Mouse (Mus musculus): ENCODE measurements at regions not wholly inside any gene's neighbourhood (a gene's known extent, or its start where the extent isn't known, plus 50 kb on each side); places are given as distances from the start of the nearest gene placed in this dataset.

- no peak for DNase-seq (ENCODE audit: extremely low spot score)
These were observed 212.2 kb upstream of the Ferd3l start for GRCm38 (mm10) chr12:33715997-33716396.

GRCm38 (mm10) chr12:33717053-33717452 is 211.2 kb upstream of the Ferd3l start:
- no peak for DNase-seq (ENCODE audit: extremely low spot score)

GRCm38 (mm10) chr12:33717601-33718260 is 210.5 kb upstream of the Ferd3l start:
- peak; percentile 63 for DNase-seq (ENCODE audit: extremely low spot score)

GRCm38 (mm10) chr12:33719063-33719462 is 209.2 kb upstream of the Ferd3l start:
- no peak for DNase-seq (ENCODE audit: extremely low spot score)

- no peak for DNase-seq (ENCODE audit: extremely low spot score)
These were observed 196.3 kb upstream of the Ferd3l start for GRCm38 (mm10) chr12:33731937-33732336.

- no peak for DNase-seq (ENCODE audit: extremely low spot score)
These were observed 152.4 kb upstream of the Ferd3l start for GRCm38 (mm10) chr12:33775563-33776468.

- DNase-seq (ENCODE audit: extremely low spot score): peak; percentile 19
These were observed 149.7 kb upstream of the Ferd3l start for GRCm38 (mm10) chr12:33778477-33778876.

- DNase-seq (ENCODE audit: extremely low spot score): no peak
These were observed 148.3 kb upstream of the Ferd3l start for GRCm38 (mm10) chr12:33779898-33780297.

GRCm38 (mm10) chr12:33804206-33804791 is 123.9 kb upstream of the Ferd3l start:
- no peak for DNase-seq (ENCODE audit: extremely low spot score)

- no peak for DNase-seq (ENCODE audit: extremely low spot score)
These were observed 102.7 kb upstream of the Ferd3l start for GRCm38 (mm10) chr12:33825571-33825970.

- DNase-seq (ENCODE audit: extremely low spot score): no peak
These were observed 79.1 kb upstream of the Ferd3l start for GRCm38 (mm10) chr12:33849088-33849487.

GRCm38 (mm10) chr12:33851736-33852135 is 76.5 kb upstream of the Ferd3l start:
- peak; percentile 32 for DNase-seq (ENCODE audit: extremely low spot score)

All from embryo, embryonic 9.5 days (tissue).